Mouse (Mus musculus): ENCODE data around the gene Slc35e2. TPM values are rescaled to one million over a fixed set of nuclear protein-coding genes. Genes with fewer than 3 reads are reported as not detected.

Gene Slc35e2
- total RNA-seq, 2 experiments from 2014 or later, result 7.6 to 13.8 TPM

DNA sequence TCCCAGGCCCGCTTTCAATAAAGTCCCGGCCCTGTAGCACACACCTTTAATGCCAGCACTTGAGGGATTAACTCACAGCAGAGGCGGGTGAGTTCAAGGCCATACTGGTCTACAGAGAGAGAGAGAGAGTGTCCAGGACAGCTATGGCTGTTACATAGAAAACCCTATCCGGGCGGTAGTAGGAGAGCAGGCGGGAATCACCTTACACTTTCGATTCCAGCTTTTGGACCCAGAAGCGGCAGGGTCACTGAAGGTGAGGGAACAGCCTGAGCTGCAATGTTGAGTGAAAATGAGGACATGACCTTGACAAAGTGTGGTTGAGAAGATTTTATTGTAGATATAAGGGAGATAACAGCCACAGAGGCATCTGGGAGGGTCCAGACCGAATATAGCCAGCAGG is 27.3 kb upstream of the Slc35e2 start:
- ATAC-seq (replicated peaks; ENCODE audit: low FRiP score, poor library complexity, severe bottlenecking), result no peak

GRCm38 (mm10) chr4:155574931-155575330 is 26.3 kb upstream of the Slc35e2 start:
- no peak for ATAC-seq (replicated peaks; ENCODE audit: low FRiP score, poor library complexity, severe bottlenecking)

GRCm38 (mm10) chr4:155575521-155575920 is 25.7 kb upstream of the Slc35e2 start:
- no peak for ATAC-seq (replicated peaks; ENCODE audit: low FRiP score, poor library complexity, severe bottlenecking)

DNA sequence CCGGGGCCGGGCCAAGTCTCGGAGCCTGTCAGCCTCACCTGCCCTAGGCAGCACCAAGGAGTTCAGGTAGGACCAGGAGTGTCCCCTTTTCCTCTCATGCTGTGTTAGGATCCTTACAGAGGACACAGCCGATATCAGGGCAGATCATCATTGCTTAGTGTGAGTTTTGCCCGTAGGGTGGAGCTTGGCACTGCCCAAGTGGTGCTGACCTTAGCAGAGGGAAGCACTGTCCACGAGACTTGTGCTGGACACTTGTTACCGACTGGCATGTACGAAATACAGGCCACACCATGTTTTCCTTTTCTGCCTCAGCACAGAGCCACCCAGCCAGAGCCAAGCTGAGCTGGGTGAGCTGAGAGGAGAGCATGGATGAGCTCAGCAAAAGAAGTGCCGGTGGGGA is 24.1 kb upstream of the Slc35e2 start:
- no peak for ATAC-seq (replicated peaks; ENCODE audit: low FRiP score, poor library complexity, severe bottlenecking)

- ATAC-seq (replicated peaks; ENCODE audit: low FRiP score, poor library complexity, severe bottlenecking), result no peak
Measured at GRCm38 (mm10) chr4:155577741-155578140, 23.5 kb upstream of the Slc35e2 start.

- no peak for ATAC-seq (replicated peaks; ENCODE audit: low FRiP score, poor library complexity, severe bottlenecking)
Measured at GRCm38 (mm10) chr4:155578336-155579125, 22.7 kb upstream of the Slc35e2 start.

DNA sequence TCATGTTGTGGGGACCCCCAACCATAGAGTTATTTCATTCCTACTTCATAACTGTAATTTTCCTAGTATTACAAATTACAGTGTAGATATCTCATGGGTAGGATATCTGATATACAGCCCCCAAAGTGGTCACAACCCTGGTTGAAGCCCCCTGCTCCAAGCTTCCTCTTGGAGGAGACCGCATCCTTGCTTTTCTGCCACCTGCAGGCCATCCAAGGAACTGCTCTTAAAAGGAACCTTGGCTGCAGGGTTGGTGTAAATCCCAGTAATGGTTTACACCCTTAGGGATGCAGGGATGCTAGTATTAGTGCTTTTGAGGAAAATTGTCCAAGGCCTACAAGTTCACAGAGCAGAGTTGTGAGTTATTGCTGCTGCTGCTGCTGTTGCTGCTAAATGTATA is 20.8 kb upstream of the Slc35e2 start:
- ATAC-seq (replicated peaks; ENCODE audit: low FRiP score, poor library complexity, severe bottlenecking), result peak; percentile 66

GRCm38 (mm10) chr4:155582279-155582905 is 18.8 kb upstream of the Slc35e2 start:
- ATAC-seq (replicated peaks; ENCODE audit: low FRiP score, poor library complexity, severe bottlenecking), result no peak

- no peak for ATAC-seq (replicated peaks; ENCODE audit: low FRiP score, poor library complexity, severe bottlenecking)
Measured at GRCm38 (mm10) chr4:155589356-155589755, 11.9 kb upstream of the Slc35e2 start.

DNA sequence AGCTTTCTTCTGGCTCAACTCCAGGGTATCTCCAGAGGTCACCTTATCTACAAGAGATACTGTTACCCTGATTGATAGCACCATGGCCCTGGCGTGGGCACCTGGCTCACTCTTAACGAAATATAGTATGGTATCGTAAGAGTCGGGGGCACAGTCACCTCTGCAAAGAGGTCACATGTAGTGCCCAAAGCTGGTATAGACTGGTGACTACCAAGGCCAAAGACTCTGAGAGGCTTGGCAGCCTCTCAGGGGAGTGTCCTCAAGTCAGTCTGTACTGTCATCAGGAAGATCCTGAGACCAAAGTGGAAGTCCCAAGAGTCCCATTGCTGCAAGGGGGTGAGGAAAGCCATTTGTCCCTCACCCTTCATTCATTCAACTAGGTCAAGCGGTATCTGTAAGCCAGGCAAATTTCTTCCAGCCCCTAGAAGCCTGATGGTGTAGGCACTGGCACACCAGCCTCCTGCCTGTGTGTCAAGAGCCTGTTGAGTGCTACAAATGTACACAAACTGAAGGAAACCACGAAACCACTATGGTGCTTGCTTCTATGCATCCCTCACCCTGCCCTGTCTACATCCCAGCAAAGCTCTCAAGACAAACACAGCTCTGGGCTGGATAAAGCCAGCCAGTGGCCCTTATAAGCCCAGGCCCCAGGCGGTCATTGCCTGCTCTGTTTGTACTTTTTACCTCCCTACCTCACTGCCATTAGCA is 10.1 kb upstream of the Slc35e2 start:
- no peak for ATAC-seq (replicated peaks; ENCODE audit: low FRiP score, poor library complexity, severe bottlenecking)

DNA sequence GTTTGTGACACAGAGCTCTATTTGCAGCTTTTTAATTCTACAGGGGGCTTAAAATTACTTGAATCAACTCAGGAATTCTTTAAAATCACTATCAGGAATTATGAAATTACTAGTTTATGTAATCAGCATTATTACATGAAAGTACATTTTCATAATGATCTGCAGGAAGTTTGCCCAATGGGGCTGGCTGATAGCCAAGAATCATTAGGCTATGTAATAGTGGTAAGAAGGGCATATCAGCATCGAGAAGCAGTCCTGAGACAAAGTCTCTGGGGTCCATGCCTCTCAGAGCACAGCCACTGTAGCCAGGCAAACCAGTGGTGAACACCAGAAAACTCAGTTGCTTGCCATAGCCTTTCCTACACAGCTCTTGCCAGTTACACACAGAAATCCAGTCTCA is 7.4 kb upstream of the Slc35e2 start:
- no peak for ATAC-seq (replicated peaks; ENCODE audit: low FRiP score, poor library complexity, severe bottlenecking)

GRCm38 (mm10) chr4:155595777-155596176 is 5.4 kb upstream of the Slc35e2 start:
- ATAC-seq (replicated peaks; ENCODE audit: low FRiP score, poor library complexity, severe bottlenecking), result no peak

DNA sequence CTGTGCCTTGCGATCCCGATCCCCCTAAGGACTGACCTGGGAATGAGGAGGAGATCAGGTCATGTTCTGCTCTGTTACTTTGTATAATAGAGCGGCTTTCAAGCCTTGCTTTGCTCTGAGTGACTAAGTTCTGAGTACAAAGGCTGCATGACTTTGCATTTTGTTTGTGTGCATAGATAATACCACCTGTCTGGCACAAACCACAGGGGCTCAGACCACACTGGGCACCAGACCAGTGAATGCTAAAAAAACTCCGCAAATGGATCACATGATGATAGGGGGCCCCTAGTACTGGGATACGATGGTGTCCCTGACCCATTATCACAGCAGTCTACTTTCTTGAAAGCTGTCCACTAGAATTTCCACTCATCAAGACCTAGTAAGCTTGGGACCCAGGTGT is 4.6 kb upstream of the Slc35e2 start:
- ATAC-seq (replicated peaks; ENCODE audit: low FRiP score, poor library complexity, severe bottlenecking), result no peak

DNA sequence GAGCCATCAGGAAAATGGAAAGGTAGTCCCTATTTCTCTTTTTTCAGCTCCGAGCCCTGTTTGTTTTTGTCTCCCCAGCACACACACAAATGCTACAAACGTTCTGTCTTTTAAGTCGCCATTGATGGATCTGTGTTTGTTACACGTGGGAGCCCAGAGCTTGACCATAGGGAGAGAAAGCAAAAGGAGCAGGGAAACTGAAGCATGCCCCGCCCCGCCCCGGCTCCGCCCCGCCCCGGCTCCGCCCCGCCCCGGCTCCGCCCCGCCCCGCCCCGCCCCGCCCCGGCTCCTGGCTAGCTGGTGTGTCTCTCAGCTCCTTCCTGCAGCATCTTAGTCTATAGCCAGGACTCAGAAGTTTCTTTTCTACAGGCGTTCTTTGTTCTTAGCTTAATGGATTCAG is 2.7 kb upstream of the Slc35e2 start:
- ATAC-seq (replicated peaks; ENCODE audit: low FRiP score, poor library complexity, severe bottlenecking), result no peak

DNA sequence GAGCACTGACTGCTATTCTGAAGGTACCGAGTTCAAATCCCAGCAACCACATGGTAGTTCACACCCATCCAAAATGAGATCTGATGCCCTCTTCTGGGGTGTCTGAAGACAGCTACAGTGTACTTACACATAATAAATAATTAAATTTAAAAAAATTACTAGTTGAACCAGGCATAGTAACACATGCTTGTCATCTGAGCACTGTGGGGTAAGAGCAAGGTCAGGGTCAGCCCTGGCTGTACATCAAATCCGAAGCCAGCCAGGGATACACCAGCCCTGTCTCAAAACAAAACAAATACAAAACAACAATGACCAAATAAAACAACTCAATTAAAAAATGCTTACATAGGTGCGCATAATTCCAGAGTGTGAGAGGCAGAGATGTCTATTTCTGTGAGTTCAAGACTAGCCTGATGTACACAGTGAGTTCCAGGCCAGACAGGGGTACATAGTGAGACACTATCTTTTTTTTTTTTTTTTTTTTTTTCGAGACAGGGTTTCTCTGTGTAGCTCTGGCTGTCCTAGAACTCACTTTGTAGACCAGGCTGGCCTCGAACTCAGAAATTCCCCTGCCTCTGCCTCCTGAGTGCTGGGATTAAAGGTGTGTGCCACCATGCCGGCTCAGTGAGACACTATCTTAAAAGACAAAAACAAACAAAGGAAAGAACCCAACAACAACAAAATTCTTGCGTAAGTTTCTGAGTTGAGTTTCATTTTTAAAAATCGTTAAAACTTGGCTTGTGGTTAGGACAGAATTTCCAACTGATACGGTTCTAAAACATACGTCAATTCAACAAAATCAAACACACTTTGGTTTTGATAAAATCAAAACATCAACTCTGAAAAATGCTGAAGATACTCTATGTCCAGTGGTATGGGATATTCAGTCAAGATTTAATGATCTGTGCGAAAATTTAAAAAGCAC is 1.1 kb upstream of the Slc35e2 start:
- no peak for ATAC-seq (replicated peaks; ENCODE audit: low FRiP score, poor library complexity, severe bottlenecking)

DNA sequence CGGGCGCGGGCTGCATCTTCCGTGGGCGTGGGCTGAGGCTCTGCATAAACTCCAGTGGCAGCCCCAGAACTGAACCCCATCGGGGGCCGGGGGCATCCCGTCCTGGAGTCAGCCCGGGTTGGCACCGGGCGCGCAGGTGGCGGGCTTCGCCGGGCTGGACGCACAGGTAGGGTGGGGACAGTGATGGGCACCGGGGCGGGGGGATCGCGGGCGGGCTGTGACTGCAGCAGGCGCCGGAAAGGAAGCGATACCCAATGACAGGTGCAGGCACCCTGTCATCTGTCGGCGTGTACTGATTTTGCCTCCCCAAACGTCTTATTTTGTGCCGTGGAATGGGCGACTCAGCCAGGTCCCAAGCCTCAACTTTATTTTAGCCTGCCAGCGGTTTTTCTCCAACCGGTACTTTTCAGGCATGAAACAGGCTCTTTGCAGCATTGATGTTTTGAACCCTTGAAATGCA is 811 bp downstream of the Slc35e2 start:
- no peak for ATAC-seq (replicated peaks; ENCODE audit: low FRiP score, poor library complexity, severe bottlenecking)

DNA sequence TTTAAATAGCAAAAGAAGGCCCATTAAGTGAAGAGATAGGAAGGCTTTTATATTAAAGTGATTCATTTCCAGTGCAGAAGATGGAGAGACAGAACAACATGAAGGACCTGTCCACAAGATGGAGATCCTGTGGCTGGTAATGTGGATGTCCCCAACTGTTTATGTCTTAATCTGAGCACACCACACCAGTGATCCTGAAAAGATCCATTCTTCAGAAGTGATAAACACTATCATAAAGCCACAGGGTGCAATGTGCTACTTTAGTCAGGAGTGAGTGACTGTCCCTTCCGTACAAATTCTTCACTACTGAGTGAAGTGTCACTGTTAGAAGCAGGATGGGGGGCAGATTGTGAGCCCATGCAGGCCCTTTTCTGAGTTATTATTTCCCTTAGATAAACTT is 1.5 kb downstream of the Slc35e2 start:
- ATAC-seq (replicated peaks; ENCODE audit: low FRiP score, poor library complexity, severe bottlenecking), result no peak

DNA sequence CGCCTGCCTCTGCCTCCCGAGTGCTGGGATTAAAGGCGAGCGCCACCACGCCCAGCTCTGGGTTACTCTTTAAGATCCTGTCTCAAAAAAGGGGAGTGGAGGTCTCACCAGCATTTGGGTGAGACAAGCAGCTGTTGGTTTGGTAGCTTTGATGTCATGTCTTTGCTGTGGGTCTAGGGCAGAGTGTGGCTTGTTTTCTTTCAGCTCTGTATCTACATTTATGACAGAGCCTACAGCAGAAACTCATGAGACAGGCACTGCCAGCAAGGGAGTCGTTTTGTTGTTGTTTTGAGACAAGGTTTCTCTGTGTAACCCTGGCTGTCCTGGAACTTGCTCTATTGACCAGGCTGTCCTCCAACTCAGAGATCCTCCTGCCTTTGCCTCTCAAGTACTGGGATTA is 2.6 kb downstream of the Slc35e2 start:
- no peak for ATAC-seq (replicated peaks; ENCODE audit: low FRiP score, poor library complexity, severe bottlenecking)

DNA sequence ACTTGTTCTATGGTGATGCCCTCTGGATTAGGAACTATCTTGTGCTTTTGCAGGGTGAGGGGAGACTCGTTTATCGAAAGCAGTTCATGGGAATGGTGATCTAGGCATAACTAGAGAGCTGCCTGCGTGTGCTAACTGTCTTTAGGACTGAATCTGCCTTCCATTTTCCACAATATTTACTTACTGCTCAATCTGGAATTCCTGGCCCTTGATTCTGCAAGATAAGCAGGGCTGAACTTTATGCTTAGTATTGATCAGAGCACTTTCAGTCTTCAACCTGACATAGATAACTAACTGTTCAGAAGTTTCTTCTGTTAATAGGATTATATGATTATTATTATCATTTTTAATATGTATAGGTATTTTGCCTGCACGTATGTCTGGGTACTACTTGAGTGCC is 3.9 kb downstream of the Slc35e2 start:
- no peak for ATAC-seq (replicated peaks; ENCODE audit: low FRiP score, poor library complexity, severe bottlenecking)

DNA sequence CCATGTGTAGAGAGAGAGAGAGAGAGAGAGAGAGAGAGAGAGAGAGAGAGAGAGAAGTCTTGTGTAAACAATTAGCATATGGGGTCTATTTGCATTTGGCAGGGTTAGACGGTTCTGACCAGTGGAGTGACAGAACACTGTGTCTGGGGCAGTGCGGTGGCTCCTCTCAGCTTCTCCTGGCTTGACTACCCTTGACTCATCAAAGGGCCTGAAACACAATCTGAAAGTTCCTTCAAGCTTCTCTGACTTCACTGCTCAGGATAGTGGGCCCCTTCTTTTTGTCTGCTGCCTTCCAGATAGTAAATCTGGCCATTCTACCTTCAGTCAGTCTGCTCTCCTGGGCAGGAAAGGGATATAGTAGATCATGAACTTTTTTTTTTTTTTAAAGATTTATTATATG is 5.6 kb downstream of the Slc35e2 start:
- ATAC-seq (replicated peaks; ENCODE audit: low FRiP score, poor library complexity, severe bottlenecking), result no peak
